ENCODE assay signal across 26 mouse cellular contexts in the genomic region with DNA sequence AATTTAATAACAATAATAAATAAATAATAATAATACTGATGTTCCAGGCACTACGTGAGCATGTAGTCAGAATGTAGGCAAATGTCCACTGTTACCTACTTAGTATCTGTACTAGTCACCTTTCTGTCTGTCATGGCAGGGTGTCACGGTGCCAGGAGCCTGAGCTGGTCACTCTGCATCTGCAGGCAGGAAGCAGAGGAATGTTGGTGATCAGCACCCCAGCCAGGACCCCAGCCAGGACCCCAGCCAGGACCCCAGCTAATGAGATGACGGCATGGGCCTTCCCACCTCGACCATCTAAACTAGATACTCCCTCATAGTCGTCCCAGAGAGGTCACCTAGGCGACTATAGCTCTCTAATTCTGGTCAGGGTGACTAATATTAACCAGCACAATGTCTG.
"Had no signal": no experiment of that assay in that cellular context is flagged by ENCODE, and none has a peak within 500 bp of the region (broad histone marks: within the 10 kb centered on the region; RNA-seq: fewer than 3 reads in every experiment).

No protein-coding gene starts in this region.

- H3K9me3 ChIP-seq: embryonic facial prominence, embryonic 10.5 days; embryonic facial prominence, embryonic 12.5 days; embryonic facial prominence, embryonic 13.5 days; embryonic facial prominence, embryonic 15.5 days; forebrain, embryonic 10.5 days; forebrain, embryonic 12.5 days; forebrain, embryonic 13.5 days; forebrain, embryonic 15.5 days had no signal

- DNase-seq: cerebellum, adult 2 months; cerebellum, adult 8-10 months; cerebellum, adult 9-10 months; cerebellum, adult 9-11 months; cerebellum, postnatal 10 days; cerebellum, postnatal 14 days; cerebellum, postnatal 25 days; cerebellum, postnatal 36 days; embryo, embryonic 11 days; forebrain, postnatal 0 days; gastrocnemius, adult 2 months; gastrocnemius, postnatal 10 days; gastrocnemius, postnatal 14 days; gastrocnemius, postnatal 25 days; gastrocnemius, postnatal 36 days; heart, adult 18-20 months; heart, adult 2 months had no signal

- H3K27ac ChIP-seq: embryonic facial prominence, embryonic 10.5 days; embryonic facial prominence, embryonic 12.5 days; embryonic facial prominence, embryonic 13.5 days; embryonic facial prominence, embryonic 15.5 days; forebrain, embryonic 10.5 days; forebrain, embryonic 12.5 days; forebrain, embryonic 13.5 days; forebrain, embryonic 15.5 days; gastrocnemius, adult 2 months; heart, adult 2 months had no signal

- H3K4me1 ChIP-seq: embryonic facial prominence, embryonic 12.5 days; embryonic facial prominence, embryonic 15.5 days had no signal

- H3K27me3 ChIP-seq: embryonic facial prominence, embryonic 12.5 days; embryonic facial prominence, embryonic 13.5 days; embryonic facial prominence, embryonic 15.5 days; forebrain, embryonic 12.5 days; forebrain, embryonic 13.5 days; forebrain, embryonic 15.5 days had no signal

- H3K4me3 ChIP-seq: embryonic facial prominence, embryonic 10.5 days; embryonic facial prominence, embryonic 12.5 days; embryonic facial prominence, embryonic 13.5 days; embryonic facial prominence, embryonic 15.5 days; erythroblast, embryonic 14.5 days; forebrain, embryonic 10.5 days; forebrain, embryonic 12.5 days; forebrain, embryonic 13.5 days; forebrain, embryonic 15.5 days; gastrocnemius, adult 2 months; heart, adult 2 months had no signal

- H3K36me3 ChIP-seq: embryonic facial prominence, embryonic 12.5 days; embryonic facial prominence, embryonic 15.5 days; forebrain, embryonic 10.5 days; forebrain, embryonic 12.5 days; forebrain, embryonic 15.5 days had no signal
